Mouse (Mus musculus) ES-Bruce4 (cell line): ENCODE measurements around the gene Zfp384.

Experiments
- CTCF ChIP-seq: IDR thresholded peaks from one replicate; pipeline ENCODE4 v1.8.1; 2011; ENCODE audit warnings: low read depth, low read length
- EP300 ChIP-seq: IDR thresholded peaks from 2 replicates; pipeline ENCODE4 v1.6.1; 2011; ENCODE audit warnings: low read depth, low read length; ENCODE audit not compliant: insufficient read depth

- peak; percentile 44 for TF ChIP-seq CTCF
- TF ChIP-seq EP300: no peak
Measured at GRCm38 (mm10) chr6:124966466-124967118, 42.4 kb upstream of the Zfp384 start.
